Mouse (Mus musculus): ENCODE measurements around the gene Lmbr1.

DNA sequence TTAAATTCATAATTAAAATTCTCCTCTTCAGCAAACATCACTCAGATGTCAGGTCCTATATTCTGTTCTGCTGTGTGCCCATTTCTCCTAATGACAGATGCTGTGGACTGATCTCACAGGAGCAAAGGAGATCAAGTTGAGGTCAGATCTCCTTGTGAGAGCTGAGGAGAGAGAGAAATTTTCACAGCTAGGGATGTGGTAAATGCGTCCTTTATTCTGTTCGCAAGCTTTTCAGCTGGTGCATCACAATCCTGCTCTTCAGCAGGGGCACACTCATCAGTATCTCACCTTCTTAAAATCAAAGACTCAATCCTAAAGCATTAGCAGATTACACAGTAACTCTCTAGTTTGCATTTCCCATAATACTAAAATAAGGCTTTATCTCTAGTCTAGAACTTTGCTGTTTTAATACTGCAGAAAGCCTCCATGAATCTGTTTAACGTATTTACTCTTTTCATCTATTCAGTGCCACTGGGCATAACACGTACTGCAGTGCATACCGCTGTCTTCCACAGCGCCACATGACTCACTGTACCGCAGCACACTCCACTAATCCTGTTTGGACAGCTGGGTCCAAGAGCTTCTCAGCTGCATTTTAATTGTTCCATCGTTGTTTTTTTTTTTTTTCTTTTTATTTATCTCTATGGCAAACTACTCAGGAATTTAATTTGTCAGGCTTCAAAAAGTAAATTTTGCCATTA is 127.2 kb downstream of the Lmbr1 start:
- TF ChIP-seq BHLHE40 (IDR thresholded peaks at IDR 0.05; ENCODE audit: low read depth, low read length) (no peak), KAT2A (IDR thresholded peaks at IDR 0.05; ENCODE audit: insufficient replicate concordance, low read length) (no peak), CTCF (conservative IDR thresholded peaks at IDR 0.05 in 1 of 2, IDR thresholded peaks at IDR 0.05 in 1 of 2; ENCODE audit: low read depth in 2 of 2, low read length in 2 of 2) (no peak), ETS1 (conservative IDR thresholded peaks at IDR 0.05; ENCODE audit: low read depth, low read length) (no peak), POLR2A (IDR thresholded peaks at IDR 0.05; ENCODE audit: low read depth, low read length) (no peak), EP300 (IDR thresholded peaks at IDR 0.05; ENCODE audit: low read length) (no peak), GABPA (IDR thresholded peaks at IDR 0.05; ENCODE audit: insufficient replicate concordance, low read depth, low read length) (no peak), E2F4 (IDR thresholded peaks at IDR 0.05; ENCODE audit: insufficient replicate concordance, low read depth, low read length) (no peak), UBTF (IDR thresholded peaks at IDR 0.05; ENCODE audit: low read depth, low read length) (no peak), MXI1 (IDR thresholded peaks at IDR 0.05; ENCODE audit: low read depth, low read length) (no peak)

Measured in CH12.LX (cell line).